ENCODE assay signal across 1 mouse cellular context in the genomic region with DNA sequence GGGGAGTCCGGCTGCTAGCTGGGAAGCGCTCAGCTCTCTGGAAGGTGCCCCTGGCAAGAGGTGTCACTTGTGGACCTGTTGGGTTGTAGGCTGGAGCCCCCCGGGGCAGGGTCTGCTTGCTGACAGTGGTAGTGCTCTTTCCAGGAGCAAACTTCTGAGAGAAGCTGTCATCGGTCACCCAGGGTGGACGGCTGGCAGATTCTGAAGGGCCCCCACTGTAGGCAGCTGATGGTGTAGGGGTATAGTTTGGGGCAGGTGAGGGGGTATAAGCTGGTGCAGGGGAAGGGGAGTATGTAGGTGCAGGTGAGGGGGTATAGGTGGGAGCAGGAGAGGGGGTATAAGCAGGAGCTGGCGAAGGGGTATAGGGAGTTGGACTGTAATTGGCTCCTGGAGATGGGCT.
TF ChIP-seq lines count a peak whose summit lies in the region.

No protein-coding gene starts in this region.

TF ChIP-seq in myocyte, 11 proteins besides CTCF, POLR2A, EP300 and RAD21 (continued from another document):
- no peak for TF ChIP-seq MYOD1 (IDR thresholded peaks at IDR 0.05; ENCODE audit: control insufficient read depth in 1 of 3, insufficient read length in 2 of 3, low read depth in 2 of 3)
